Mouse (Mus musculus): ENCODE data around the gene Fkbp5. TPM values are rescaled to one million over a fixed set of nuclear protein-coding genes. Genes with fewer than 3 reads are reported as not detected.

Fkbp5 gene
- total RNA-seq, 2 experiments from 2014 or later = 50.0 to 72.1 TPM

- intact Hi-C loops (cut with DNase I) = loop anchor here (10.0 kb wide), 1 partner anchor 486 kb away; no protein-coding TSS in a partner anchor
- DNase-seq = peak; percentile 44 to 68
Observed at GRCm38 (mm10) chr17:28510445-28511342, 6.6 kb downstream of the Fkbp5 start.

- no peak for DNase-seq
- intact Hi-C loops (cut with DNase I) = no loop called here
Observed at GRCm38 (mm10) chr17:28507496-28507895, 9.8 kb downstream of the Fkbp5 start.

GRCm38 (mm10) chr17:28506895-28507294 is 10.4 kb downstream of the Fkbp5 start:
- no peak for DNase-seq
- intact Hi-C loops (cut with DNase I) = no loop called here

- intact Hi-C loops (cut with DNase I) = no loop called here
- DNase-seq = no peak
Observed at GRCm38 (mm10) chr17:28505591-28505990, 11.7 kb downstream of the Fkbp5 start.

- no peak for DNase-seq
- intact Hi-C loops (cut with DNase I) = no loop called here
Observed at GRCm38 (mm10) chr17:28504182-28504581, 13.1 kb downstream of the Fkbp5 start.

- intact Hi-C loops (cut with DNase I) = no loop called here
- DNase-seq = peak; percentile 60 to 64
Observed at GRCm38 (mm10) chr17:28502196-28502821, 15.0 kb downstream of the Fkbp5 start.

- intact Hi-C loops (cut with DNase I) = no loop called here
Observed at GRCm38 (mm10) chr17:28500465-28500864, 16.9 kb downstream of the Fkbp5 start.

GRCm38 (mm10) chr17:28499190-28499589 is 18.1 kb downstream of the Fkbp5 start:
- intact Hi-C loops (cut with DNase I) = no loop called here
- DNase-seq = no peak

More at GRCm38 (mm10) chr17:28500465-28500864, 16.9 kb downstream of the Fkbp5 start:
- no peak for DNase-seq

GRCm38 (mm10) chr17:28495832-28496231 is 21.5 kb downstream of the Fkbp5 start:
- DNase-seq = no peak
- intact Hi-C loops (cut with DNase I) = no loop called here

GRCm38 (mm10) chr17:28491035-28491770 is 26.1 kb downstream of the Fkbp5 start:
- intact Hi-C loops (cut with DNase I) = no loop called here
- no peak for DNase-seq

GRCm38 (mm10) chr17:28488258-28489013 is 28.9 kb downstream of the Fkbp5 start:
- no peak for DNase-seq
- intact Hi-C loops (cut with DNase I) = no loop called here

GRCm38 (mm10) chr17:28487584-28488257 is 29.6 kb downstream of the Fkbp5 start:
- no peak for DNase-seq
- intact Hi-C loops (cut with DNase I) = no loop called here

- no peak for DNase-seq
- intact Hi-C loops (cut with DNase I) = no loop called here
Observed at GRCm38 (mm10) chr17:28486720-28487119, 30.6 kb downstream of the Fkbp5 start.

- intact Hi-C loops (cut with DNase I) = loop anchor here (2.0 kb wide), 1 partner anchor 39 kb away; no protein-coding TSS in a partner anchor
- peak; percentile 99 to 100 for DNase-seq
Observed at GRCm38 (mm10) chr17:28485977-28486400, 31.3 kb downstream of the Fkbp5 start.

GRCm38 (mm10) chr17:28485446-28485948 is 31.8 kb downstream of the Fkbp5 start:
- peak; percentile 63 to 77 for DNase-seq
- intact Hi-C loops (cut with DNase I) = loop anchor here (2.0 kb wide), 1 partner anchor 39 kb away; no protein-coding TSS in a partner anchor

GRCm38 (mm10) chr17:28484704-28485445 is 32.5 kb downstream of the Fkbp5 start:
- peak; percentile 45 to 64 for DNase-seq

GRCm38 (mm10) chr17:28477421-28477820 is 39.9 kb downstream of the Fkbp5 start:
- DNase-seq = no peak
- intact Hi-C loops (cut with DNase I) = no loop called here

More at GRCm38 (mm10) chr17:28484704-28485445, 32.5 kb downstream of the Fkbp5 start:
- intact Hi-C loops (cut with DNase I) = loop anchor here (2.0 kb wide), 1 partner anchor 40 kb away; no protein-coding TSS in a partner anchor

- DNase-seq = no peak
- intact Hi-C loops (cut with DNase I) = no loop called here
Observed at GRCm38 (mm10) chr17:28476441-28476840, 40.9 kb downstream of the Fkbp5 start.
